Mouse (Mus musculus): ENCODE measurements around the gene Gucy1b2. TPM values are rescaled to one million over a fixed set of nuclear protein-coding genes. Genes with fewer than 3 reads are reported as not detected.

Gucy1b2 gene
- polyA plus RNA-seq, 1 experiment, result not detected

DNA sequence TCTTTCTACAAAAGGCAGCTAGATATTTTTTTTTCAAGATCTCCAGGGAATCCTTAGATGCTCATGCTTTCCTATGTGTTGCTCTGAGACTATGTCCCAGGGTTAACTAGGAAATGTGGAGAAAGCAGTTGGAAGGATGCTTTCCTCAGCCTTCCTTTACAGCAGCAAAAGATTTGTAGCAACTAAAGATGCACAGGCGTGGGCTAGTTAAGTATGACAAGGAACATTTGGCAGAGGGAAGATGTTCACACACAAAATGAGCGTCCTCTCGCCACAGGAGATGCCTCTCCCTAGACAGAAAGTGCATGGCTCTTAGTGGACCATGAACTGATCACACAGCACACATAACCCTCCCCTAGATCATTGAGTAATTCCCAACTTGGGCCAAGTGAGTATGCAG lies 38.6 kb downstream of the Gucy1b2 start:
- H3K4me1 ChIP-seq, result no peaks in the 10 kb centered on the region
- peaks cover 12% of the 10 kb centered on the region for H3K27me3 ChIP-seq (replicated peaks)
- H3K36me3 ChIP-seq (replicated peaks; ENCODE audit: low read length), result no peaks in the 10 kb centered on the region
- TF ChIP-seq FLI1 (IDR thresholded peaks at IDR 0.05; ENCODE audit: low read length) (no peak), GATA1 (IDR thresholded peaks at IDR 0.05; ENCODE audit: borderline replicate concordance, low read length) (no peak)
- no peaks in the 10 kb centered on the region for H3K9me3 ChIP-seq
- no peak overlapping the region for H3K4me3 ChIP-seq (replicated peaks)

DNA sequence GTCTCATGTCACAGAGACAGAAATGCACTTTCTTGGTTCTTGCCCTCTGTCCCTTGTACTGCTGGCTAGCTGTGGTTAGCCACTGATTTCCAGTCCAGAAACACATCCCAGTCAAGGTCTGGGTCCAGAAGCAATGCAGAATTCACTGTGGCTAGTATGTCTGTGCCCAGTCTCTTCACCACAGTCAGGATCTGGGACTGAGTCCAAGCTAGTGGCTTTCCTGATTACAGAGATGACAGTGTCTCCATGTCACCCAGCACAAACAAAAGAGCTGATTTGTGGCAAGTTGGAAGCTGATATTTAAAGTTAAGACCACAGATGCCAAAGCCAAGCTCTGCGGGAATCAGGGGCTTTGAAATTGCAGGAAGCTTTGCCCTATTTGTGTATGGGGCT lies 39.4 kb downstream of the Gucy1b2 start:
- no peak overlapping the region for H3K4me3 ChIP-seq (replicated peaks)
- no peaks in the 10 kb centered on the region for H3K36me3 ChIP-seq (replicated peaks; ENCODE audit: low read length)
- no peak for TF ChIP-seq FLI1 (IDR thresholded peaks at IDR 0.05; ENCODE audit: low read length)
- TF ChIP-seq GATA1 (IDR thresholded peaks at IDR 0.05; ENCODE audit: borderline replicate concordance, low read length), result no peak
- H3K9me3 ChIP-seq, result peaks cover 5% of the 10 kb centered on the region
- peaks cover 13% of the 10 kb centered on the region for H3K27me3 ChIP-seq (replicated peaks)
- H3K4me1 ChIP-seq, result no peaks in the 10 kb centered on the region

DNA sequence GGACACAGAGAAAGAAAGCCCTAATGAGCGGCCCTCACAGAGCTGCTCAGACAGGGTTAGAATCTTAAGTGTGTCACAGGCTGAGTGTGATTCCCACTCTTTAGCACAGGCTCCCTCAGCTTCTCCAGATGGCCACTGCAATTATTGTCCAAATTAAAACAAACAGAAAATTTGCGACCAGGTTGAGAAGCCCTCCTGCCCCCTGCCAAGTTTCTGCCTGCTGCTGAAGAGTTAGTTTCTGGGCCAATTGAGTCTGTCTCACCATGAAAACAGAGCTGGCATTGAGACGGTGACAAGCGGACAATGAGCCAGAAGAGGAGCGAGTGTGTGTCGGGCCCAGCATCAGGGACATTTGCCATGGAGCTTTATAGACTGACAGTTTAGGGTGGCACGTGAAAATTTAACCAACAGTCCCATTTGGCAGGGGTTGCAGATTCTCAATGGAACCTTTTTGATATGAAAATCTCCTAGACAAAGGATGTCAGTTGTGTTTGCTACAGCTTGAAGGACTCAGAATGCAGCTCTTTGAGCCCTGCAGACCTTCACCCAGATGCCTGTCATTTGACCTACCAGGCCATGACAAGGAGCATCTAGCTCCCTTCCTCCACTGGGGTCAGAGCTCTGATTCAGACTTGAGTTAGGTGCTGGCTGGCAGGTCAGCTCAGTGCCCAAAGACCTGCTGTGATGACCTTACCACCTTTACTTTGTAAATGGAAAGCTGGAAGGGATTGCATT lies 39.9 kb downstream of the Gucy1b2 start:
- no peaks in the 10 kb centered on the region for H3K36me3 ChIP-seq (replicated peaks; ENCODE audit: low read length)
- H3K4me1 ChIP-seq, result no peaks in the 10 kb centered on the region
- H3K4me3 ChIP-seq (replicated peaks), result no peak overlapping the region
- TF ChIP-seq FLI1 (IDR thresholded peaks at IDR 0.05; ENCODE audit: low read length) (no peak), GATA1 (IDR thresholded peaks at IDR 0.05; ENCODE audit: borderline replicate concordance, low read length) (no peak)
- H3K9me3 ChIP-seq, result peaks cover 11% of the 10 kb centered on the region
- H3K27me3 ChIP-seq (replicated peaks), result peaks cover 16% of the 10 kb centered on the region

DNA sequence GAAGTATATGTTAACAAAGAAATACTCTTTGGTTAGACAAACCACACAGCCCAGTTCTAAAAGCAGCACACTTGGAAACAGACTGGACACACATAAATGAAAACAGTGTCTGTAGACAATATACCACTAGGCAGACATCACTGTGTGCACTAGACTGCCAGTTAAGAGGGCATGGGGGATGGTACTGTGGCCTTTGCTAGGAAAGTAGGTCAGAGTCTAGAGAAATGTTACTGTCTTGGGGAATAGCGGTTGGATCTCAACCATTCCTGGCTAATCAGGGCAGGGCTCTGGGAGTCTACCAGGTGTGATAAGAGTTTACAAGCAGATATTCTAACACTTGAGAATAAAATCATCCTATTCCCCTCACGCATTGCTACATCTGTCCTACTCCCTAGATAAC lies 60.7 kb downstream of the Gucy1b2 start:
- H3K9me3 ChIP-seq, result peaks cover 11% of the 10 kb centered on the region
- no peak for TF ChIP-seq FLI1 (IDR thresholded peaks at IDR 0.05; ENCODE audit: low read length)
- no peak for TF ChIP-seq GATA1 (IDR thresholded peaks at IDR 0.05; ENCODE audit: borderline replicate concordance, low read length)
- H3K4me3 ChIP-seq (replicated peaks), result no peak overlapping the region

DNA sequence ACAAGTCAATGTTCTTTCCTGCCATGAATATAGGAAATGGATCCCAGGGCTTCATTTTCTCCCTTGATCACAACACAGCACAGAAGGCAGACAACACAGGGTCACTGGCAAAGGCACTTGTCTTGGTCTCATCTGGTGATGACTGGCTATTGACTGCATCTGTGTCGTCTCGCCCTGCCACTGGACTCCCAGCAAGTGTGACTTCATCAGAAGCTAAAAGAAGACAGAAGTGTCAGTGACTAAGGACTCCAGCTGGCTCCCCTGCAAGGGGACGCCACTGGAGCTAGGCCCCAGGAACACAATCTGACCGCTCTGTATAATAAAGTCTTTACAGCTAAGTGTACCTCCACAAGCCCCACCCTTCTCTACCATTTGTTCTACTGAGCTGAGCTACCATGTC lies 63.3 kb downstream of the Gucy1b2 start:
- Histone ChIP-seq H3K4me3 (replicated peaks) (no peak overlapping the region), H3K27me3 (replicated peaks) (peaks cover 11% of the 10 kb centered on the region), H3K9me3 (peaks cover 8% of the 10 kb centered on the region), H3K4me1 (no peaks in the 10 kb centered on the region), H3K36me3 (replicated peaks; ENCODE audit: low read length) (no peaks in the 10 kb centered on the region)
- TF ChIP-seq GATA1 (IDR thresholded peaks at IDR 0.05; ENCODE audit: borderline replicate concordance, low read length) (no peak), FLI1 (IDR thresholded peaks at IDR 0.05; ENCODE audit: low read length) (no peak)

More for the DNA sequence above, 60.7 kb downstream of the Gucy1b2 start:
- Histone ChIP-seq H3K36me3 (replicated peaks; ENCODE audit: low read length) (no peaks in the 10 kb centered on the region), H3K4me1 (no peaks in the 10 kb centered on the region), H3K27me3 (replicated peaks) (peaks cover 11% of the 10 kb centered on the region)

DNA sequence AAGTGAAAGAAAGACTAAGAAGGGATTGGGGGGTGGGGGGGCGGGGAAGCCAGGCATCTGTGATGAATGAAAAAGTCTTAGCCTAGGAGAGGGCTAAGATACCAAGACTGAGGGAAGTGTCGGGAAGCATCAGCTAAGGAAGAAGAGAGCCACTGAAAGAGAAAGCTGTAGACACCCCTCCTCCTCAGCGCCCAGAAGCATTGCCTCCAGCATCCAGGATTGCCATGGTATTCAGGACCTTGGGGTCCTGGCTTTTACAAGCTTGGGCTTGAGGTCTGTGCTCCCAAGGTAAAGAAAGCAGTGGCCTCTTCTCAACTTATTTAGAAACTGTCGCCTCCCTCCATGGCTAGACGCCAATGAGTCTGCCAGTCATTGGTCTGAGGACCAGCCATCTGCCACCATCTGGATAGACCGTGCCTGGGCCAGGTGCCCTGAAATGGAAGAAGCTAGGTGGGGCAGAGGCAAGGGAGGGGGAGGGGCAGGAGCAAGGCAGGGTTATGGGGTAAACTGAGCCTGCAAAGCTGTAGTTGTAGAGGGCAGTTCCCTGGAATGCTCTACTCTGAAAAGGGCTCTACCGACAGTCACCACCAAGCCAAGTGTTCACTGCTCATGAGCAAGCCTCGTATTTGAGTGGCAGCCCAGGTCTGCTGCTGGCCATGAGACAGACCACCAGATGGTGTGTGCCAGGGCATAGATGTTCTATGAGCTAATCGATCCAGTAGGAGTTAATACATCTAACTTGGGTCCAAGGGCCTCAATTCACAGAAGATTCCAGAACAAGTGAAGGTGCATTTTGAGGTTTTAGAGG lies 66.2 kb downstream of the Gucy1b2 start:
- peaks cover 3% of the 10 kb centered on the region for H3K27me3 ChIP-seq (replicated peaks)
- no peaks in the 10 kb centered on the region for H3K36me3 ChIP-seq (replicated peaks; ENCODE audit: low read length)
- H3K9me3 ChIP-seq, result peaks cover 13% of the 10 kb centered on the region
- TF ChIP-seq FLI1 (IDR thresholded peaks at IDR 0.05; ENCODE audit: low read length), result no peak
- no peak for TF ChIP-seq GATA1 (IDR thresholded peaks at IDR 0.05; ENCODE audit: borderline replicate concordance, low read length)
- H3K4me3 ChIP-seq (replicated peaks), result no peak overlapping the region
- no peaks in the 10 kb centered on the region for H3K4me1 ChIP-seq

DNA sequence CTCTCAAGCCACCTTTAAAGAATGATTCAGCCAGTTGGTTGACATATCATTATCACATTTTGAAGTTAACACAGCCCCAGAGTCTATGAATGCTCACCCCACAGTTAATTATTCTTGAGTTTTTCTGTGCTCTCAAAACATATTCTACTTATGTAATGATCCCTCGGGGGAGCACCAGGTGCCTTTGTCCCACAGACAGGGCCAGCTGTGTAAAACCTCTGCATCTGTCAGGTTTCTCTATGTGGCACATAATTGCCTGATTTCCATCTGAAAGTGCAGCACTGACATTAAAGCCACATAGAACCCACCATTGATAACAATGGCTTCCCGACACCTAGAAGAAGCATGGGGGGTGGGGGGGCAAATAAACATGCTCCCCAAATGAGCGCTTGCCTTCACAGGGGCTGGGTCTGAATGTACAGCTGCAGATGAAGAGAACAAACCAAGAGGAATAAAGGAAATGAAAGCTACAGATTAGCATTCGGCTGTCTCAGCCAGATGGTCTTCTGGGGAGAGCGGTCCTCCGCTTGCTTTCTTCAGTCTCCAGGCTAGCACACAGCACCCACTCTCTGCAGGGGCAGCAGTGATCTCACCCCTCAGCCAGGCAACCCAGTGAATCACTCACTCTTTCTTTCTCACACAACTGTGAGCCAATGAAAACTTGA lies 66.9 kb downstream of the Gucy1b2 start:
- peaks cover 3% of the 10 kb centered on the region for H3K27me3 ChIP-seq (replicated peaks)
- TF ChIP-seq FLI1 (IDR thresholded peaks at IDR 0.05; ENCODE audit: low read length) (no peak), GATA1 (IDR thresholded peaks at IDR 0.05; ENCODE audit: borderline replicate concordance, low read length) (no peak)
- no peaks in the 10 kb centered on the region for H3K36me3 ChIP-seq (replicated peaks; ENCODE audit: low read length)
- peaks cover 13% of the 10 kb centered on the region for H3K9me3 ChIP-seq
- H3K4me3 ChIP-seq (replicated peaks), result peak overlapping the region; percentile 50
- H3K4me1 ChIP-seq, result no peaks in the 10 kb centered on the region

DNA sequence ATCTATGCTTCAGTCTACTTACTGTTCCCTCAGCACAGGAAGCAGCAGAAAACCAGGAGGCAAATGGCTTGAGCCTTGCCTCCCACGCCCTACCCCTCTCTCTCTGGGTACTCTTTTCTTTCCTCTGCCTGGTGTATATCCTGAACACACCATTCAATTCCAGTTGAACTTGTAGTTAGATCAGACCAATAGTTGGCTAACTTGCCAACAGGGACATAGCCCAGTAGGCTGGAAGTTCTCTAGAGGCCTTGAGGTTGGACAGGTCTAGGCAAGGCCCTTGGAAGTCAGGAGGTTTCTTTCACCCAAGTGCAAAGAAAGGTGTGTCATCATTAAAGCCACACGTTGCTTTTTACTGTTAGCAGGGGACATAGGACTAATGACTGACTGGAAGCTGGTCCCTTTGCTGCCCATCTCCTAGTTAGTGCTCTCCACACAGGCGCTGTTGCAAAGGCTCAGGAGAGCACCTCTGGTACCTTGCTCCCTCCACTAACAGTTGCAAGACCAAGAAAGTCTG lies 72.2 kb downstream of the Gucy1b2 start:
- H3K4me3 ChIP-seq (replicated peaks), result no peak overlapping the region
- no peak for TF ChIP-seq GATA1 (IDR thresholded peaks at IDR 0.05; ENCODE audit: borderline replicate concordance, low read length)
- TF ChIP-seq FLI1 (IDR thresholded peaks at IDR 0.05; ENCODE audit: low read length), result no peak

DNA sequence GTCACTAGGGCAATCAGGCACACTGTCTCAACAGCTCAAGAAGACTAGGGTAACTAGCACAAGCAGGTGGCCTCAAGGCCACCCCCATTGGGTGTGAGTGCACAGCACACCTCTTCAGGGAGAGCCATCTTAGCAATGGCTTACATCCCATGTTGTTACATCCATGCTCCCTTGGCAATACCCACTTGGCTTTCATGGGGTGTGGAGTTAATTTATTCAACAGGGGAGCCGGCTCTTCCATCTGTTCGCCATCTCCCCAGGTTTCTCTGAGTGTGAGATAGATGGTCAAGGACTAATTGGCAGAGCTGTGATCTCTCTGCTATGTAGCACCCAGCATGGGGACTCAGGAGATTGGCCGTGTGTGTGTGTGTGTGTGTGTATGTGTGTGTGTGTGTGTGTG lies 73.0 kb downstream of the Gucy1b2 start:
- Histone ChIP-seq H3K27me3 (replicated peaks) (no peaks in the 10 kb centered on the region), H3K36me3 (replicated peaks; ENCODE audit: low read length) (peaks cover 8% of the 10 kb centered on the region), H3K9me3 (peaks cover 9% of the 10 kb centered on the region; the same call in 1 of the 2 replicates), H3K4me3 (replicated peaks) (no peak overlapping the region), H3K4me1 (no peaks in the 10 kb centered on the region)
- TF ChIP-seq FLI1 (IDR thresholded peaks at IDR 0.05; ENCODE audit: low read length), result no peak
- no peak for TF ChIP-seq GATA1 (IDR thresholded peaks at IDR 0.05; ENCODE audit: borderline replicate concordance, low read length)

More for the DNA sequence above, 72.2 kb downstream of the Gucy1b2 start:
- Histone ChIP-seq H3K27me3 (replicated peaks) (no peaks in the 10 kb centered on the region), H3K9me3 (peaks cover 9% of the 10 kb centered on the region; the same call in 1 of the 2 replicates), H3K4me1 (no peaks in the 10 kb centered on the region), H3K36me3 (replicated peaks; ENCODE audit: low read length) (peaks cover 2% of the 10 kb centered on the region)

Measured in megakaryocyte, embryonic 14.5 days (primary cell).